Mouse (Mus musculus): ENCODE data around the gene Pcnx.

- TF ChIP-seq CTCF (IDR thresholded peaks at IDR 0.05; ENCODE audit: low read depth, low read length) (no peak), POLR2A (IDR thresholded peaks at IDR 0.05; ENCODE audit: borderline replicate concordance, low read depth, low read length) (no peak)
Measured at GRCm38 (mm10) chr12:81928382-81928770, 68.6 kb downstream of the Pcnx start.
